Mouse (Mus musculus) neural tube, embryonic 12.5 days (tissue): ENCODE measurements at regions not wholly inside any gene's neighbourhood (a gene's known extent, or its start where the extent isn't known, plus 50 kb on each side); places are given as distances from the start of the nearest gene placed in this dataset.

Experiments used
- ATAC-seq: fragments of 200-750 bp; cut with Nextera tagmentation; 2 replicates; pipeline ENCODE4 v1.8.0; 2017; ENCODE audit warnings: low read depth, mild to moderate bottlenecking, moderate TSS enrichment, moderate library complexity; ENCODE audit not compliant: low FRiP score
- H3K27ac ChIP-seq: fragments of 300-500 bp; sonication (generic); 2 replicates; pipeline ENCODE4 v1.5.1; 2016
- H3K27me3 ChIP-seq: fragments of 300-500 bp; sonication (generic); replicated peaks from 2 replicates; pipeline ENCODE4 v1.6.1; 2016; ENCODE audit warnings: mild to moderate bottlenecking
- H3K36me3 ChIP-seq: fragments of 300-500 bp; sonication (generic); 2 replicates; pipeline ENCODE4 v1.6.1; 2016; ENCODE audit warnings: mild to moderate bottlenecking
- H3K4me1 ChIP-seq: fragments of 300-500 bp; sonication (generic); 2 replicates; pipeline ENCODE4 v1.6.1; 2016
- H3K4me2 ChIP-seq: fragments of 300-500 bp; sonication (generic); replicated peaks from 2 replicates; pipeline ENCODE4 v1.6.1; 2016; ENCODE audit warnings: mild to moderate bottlenecking
- H3K4me3 ChIP-seq: fragments of 300-500 bp; sonication (generic); 2 replicates; pipeline ENCODE4 v1.5.1; 2016
- H3K9ac ChIP-seq: fragments of 300-500 bp; sonication (generic); 2 replicates; pipeline ENCODE4 v1.6.1; 2016; ENCODE audit warnings: mild to moderate bottlenecking
- H3K9me3 ChIP-seq: fragments of 300-500 bp; sonication (generic); 2 replicates; pipeline ENCODE4 v1.6.1; 2016; ENCODE audit warnings: mild to moderate bottlenecking
- WGBS: fragments of 180-500 bp; shearing (Covaris S2); methylation state at CpG from one replicate; pipeline ENCODE4 v1.1.7; 2016; 5-methylcytosine and 5-hydroxymethylcytosine counted together

DNA sequence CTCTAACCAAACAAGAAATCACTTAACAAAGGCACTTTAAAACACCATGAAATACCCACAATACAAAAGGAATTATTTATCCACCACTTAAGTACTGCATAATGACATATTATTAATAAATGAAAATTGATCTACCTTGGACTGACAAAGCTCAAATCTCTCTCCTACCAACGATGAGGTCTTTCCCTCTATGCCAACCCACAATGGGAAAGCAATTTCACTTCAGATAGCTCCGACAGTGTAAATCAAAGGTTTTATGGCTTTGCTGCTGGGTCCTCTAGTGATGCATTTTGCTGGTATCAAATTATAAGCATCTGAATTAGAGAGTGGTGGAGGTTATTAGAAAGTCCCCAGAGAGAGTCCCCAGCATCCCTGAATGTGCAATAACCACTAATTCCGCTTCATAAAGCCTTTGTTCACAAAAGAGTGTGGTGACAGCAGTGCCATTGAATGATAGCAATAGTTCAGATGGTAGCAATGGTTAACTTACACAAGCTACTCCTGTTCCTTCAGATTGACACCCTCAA, 305.4 kb upstream of the 5930422O12Rik start:
- Histone ChIP-seq H3K27me3 (no peaks in the 10 kb centered on the region), H3K27ac (no peak overlapping the region), H3K9me3 (no peaks in the 10 kb centered on the region), H3K4me3 (no peak overlapping the region), H3K4me1 (no peaks in the 10 kb centered on the region), H3K4me2 (no peak overlapping the region), H3K9ac (no peak overlapping the region), H3K36me3 (no peaks in the 10 kb centered on the region)
- 31% methylated on average over 3 of the region's 3 CpGs for WGBS
- peak; percentile 63 for ATAC-seq

GRCm38 (mm10) chr8:33126981-33127380, 301.5 kb upstream of the 5930422O12Rik start:
- no peaks in the 10 kb centered on the region for H3K27me3 ChIP-seq
- H3K27ac ChIP-seq, result no peak overlapping the region
- no peak overlapping the region for H3K4me3 ChIP-seq
- no peak overlapping the region for H3K4me2 ChIP-seq
- no peaks in the 10 kb centered on the region for H3K4me1 ChIP-seq
- ATAC-seq, result no peak
- no peaks in the 10 kb centered on the region for H3K36me3 ChIP-seq
- WGBS, result 91% methylated on average over 2 of the region's 2 CpGs
- H3K9me3 ChIP-seq, result no peaks in the 10 kb centered on the region
- no peak overlapping the region for H3K9ac ChIP-seq

DNA sequence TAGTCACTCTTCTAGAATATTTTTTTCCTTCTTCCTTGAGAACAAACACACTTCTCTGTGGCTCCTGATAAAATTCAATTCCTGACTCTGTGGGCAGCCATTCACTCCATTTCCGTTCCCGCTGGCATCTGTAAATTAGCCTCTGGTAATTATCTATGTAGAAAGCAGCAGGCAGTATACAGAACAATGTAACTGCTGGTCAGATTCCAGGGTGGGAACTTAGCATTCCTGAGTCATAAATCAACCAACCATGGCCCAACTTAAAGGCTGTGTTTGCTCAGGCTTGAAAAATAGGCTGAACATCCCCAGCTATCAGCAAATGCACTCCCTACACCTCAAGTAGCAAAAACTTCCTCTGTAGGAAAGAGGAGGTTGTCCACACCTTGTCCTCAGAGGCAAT, 289.6 kb upstream of the 5930422O12Rik start:
- Histone ChIP-seq H3K4me2 (no peak overlapping the region), H3K4me1 (peaks cover 10% of the 10 kb centered on the region), H3K9ac (no peak overlapping the region), H3K4me3 (no peak overlapping the region), H3K27ac (no peak overlapping the region), H3K36me3 (no peaks in the 10 kb centered on the region), H3K9me3 (no peaks in the 10 kb centered on the region), H3K27me3 (no peaks in the 10 kb centered on the region)
- peak; percentile 86 for ATAC-seq
- 7% methylated on average over 2 of the region's 2 CpGs for WGBS

DNA sequence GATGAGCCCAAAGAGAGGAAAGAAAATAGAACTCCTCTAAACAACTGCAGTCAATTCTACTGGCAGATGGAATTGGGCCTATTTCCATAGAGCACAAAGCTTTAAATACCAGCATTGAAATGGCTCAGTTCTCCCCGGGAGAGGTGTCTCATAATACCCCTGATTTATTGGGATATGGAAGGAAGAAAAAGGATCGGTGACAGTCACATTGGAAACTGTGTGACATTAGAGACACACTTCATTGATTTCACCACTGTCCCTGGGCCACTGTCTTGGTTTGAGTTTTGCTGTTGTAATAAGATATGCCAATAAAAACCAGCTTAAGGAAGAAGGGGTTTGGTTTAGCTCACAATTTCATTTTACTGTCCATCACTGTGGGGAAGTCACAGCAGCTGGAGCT, 288.7 kb upstream of the 5930422O12Rik start:
- Histone ChIP-seq H3K4me1 (peaks cover 10% of the 10 kb centered on the region), H3K27me3 (no peaks in the 10 kb centered on the region), H3K9ac (no peak overlapping the region), H3K27ac (no peak overlapping the region), H3K4me3 (no peak overlapping the region), H3K36me3 (no peaks in the 10 kb centered on the region), H3K9me3 (no peaks in the 10 kb centered on the region), H3K4me2 (no peak overlapping the region)
- 10% methylated on average over 2 of the region's 2 CpGs for WGBS
- ATAC-seq, result peak; percentile 29; the same call in 1 of the 2 replicates

GRCm38 (mm10) chr8:33177642-33178041, 250.9 kb upstream of the 5930422O12Rik start:
- peaks cover 6% of the 10 kb centered on the region; the same call in 1 of the 2 replicates for H3K9me3 ChIP-seq

GRCm38 (mm10) chr8:33183029-33183428, 245.5 kb upstream of the 5930422O12Rik start:
- Histone ChIP-seq H3K36me3 (no peaks in the 10 kb centered on the region), H3K4me2 (no peak overlapping the region), H3K27ac (no peak overlapping the region), H3K9me3 (peaks cover 6% of the 10 kb centered on the region; the same call in 1 of the 2 replicates), H3K4me3 (no peak overlapping the region), H3K9ac (no peak overlapping the region), H3K27me3 (no peaks in the 10 kb centered on the region), H3K4me1 (no peaks in the 10 kb centered on the region)
- no peak for ATAC-seq
- WGBS, result 72% methylated on average over 9 of the region's 9 CpGs

More at GRCm38 (mm10) chr8:33177642-33178041, 250.9 kb upstream of the 5930422O12Rik start:
- no peak for ATAC-seq
- Histone ChIP-seq H3K9ac (no peak overlapping the region), H3K4me3 (no peak overlapping the region), H3K36me3 (no peaks in the 10 kb centered on the region), H3K4me2 (no peak overlapping the region), H3K4me1 (no peaks in the 10 kb centered on the region), H3K27ac (no peak overlapping the region), H3K27me3 (no peaks in the 10 kb centered on the region)
- 92% methylated on average over 6 of the region's 6 CpGs for WGBS
